Mouse (Mus musculus) C3H10T1/2 (cell line): Measurements from ENCODE around the gene Wdr44. TPM values are rescaled to one million over a fixed set of nuclear protein-coding genes. Genes with fewer than 3 reads are reported as not detected.

Experiments used
- polyA plus RNA-seq, 2 experiments: library from polyadenylated mRNA; unstranded; fragments of >200 nt; fragmentation: generic; extraction: Trizol; gene quantifications; one replicate each; pipeline ENCODE4 v1.2.1; 2012; ENCODE audit warnings: missing spikeins in 2 of 2

Wdr44 gene
- polyA plus RNA-seq = 1 to 10 TPM in 1 of 2 experiments, under 1 TPM in 1; 0.09 to 1.2 TPM

GRCm38 (mm10) chrX:23692722-23693442 is at the start of gene Wdr44:
Gene Wdr44, plus strand, starts transcription at chrX:23693051.

Other genes with a start within 250 kb of the Wdr44 start
- not detected for gene Gm4907, start 189.5 kb downstream of the Wdr44 start, polyA plus RNA-seq